Mouse (Mus musculus): Measurements from ENCODE around the gene Rab29.

- TF ChIP-seq CTCF (IDR thresholded peaks at IDR 0.05; ENCODE audit: borderline replicate concordance, control insufficient read depth, extremely low read depth, insufficient read depth, low read length, poor library complexity) = no peak
- TF ChIP-seq POLR2A (IDR thresholded peaks at IDR 0.05; ENCODE audit: control insufficient read depth, extremely low read depth, insufficient read depth, low read length, poor library complexity) = no peak
Observed at GRCm38 (mm10) chr1:131922100-131922499, 55.1 kb downstream of the Rab29 start.
